Mouse (Mus musculus): ENCODE data around the gene Soat1. TPM values are rescaled to one million over a fixed set of nuclear protein-coding genes. Genes with fewer than 3 reads are reported as not detected.

Soat1 gene
- polyA plus RNA-seq, 1 experiment: 26.0 TPM

DNA sequence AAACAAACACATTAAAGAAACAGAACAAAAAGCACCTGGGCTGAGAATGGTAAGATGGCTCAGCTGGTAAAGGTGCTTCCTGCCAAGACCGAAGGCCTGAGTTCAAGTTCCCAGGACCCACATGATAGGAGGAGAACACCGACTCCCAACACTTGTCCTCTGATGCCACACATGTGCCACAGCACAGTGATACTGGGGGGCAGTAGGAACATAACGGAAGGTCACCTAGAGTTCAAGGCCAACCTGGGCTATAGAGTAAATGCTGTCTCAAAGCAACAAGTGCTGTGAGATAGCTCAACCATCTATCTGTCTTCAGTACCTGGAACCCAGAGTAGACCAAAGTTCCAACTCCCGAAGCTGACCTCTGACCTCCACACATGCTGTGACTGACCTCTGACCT is 13.9 kb downstream of the Soat1 start:
- Histone ChIP-seq H3K4me3 (ENCODE audit: extremely low read depth, insufficient read depth, insufficient read length) (0 out of 2 replicates have a peak overlapping the region, but pooled peaks have one; percentile 2), H3K36me3 (ENCODE audit: control insufficient read depth, insufficient read depth, low read length) (peaks cover 6% of the 10 kb centered on the region), H3K27ac (ENCODE audit: insufficient read depth, low read length) (peak overlapping the region; percentile 77), H3K27me3 (ENCODE audit: control insufficient read depth, insufficient read depth, low read length) (no peaks in the 10 kb centered on the region), H3K4me1 (ENCODE audit: control insufficient read depth, insufficient read depth, insufficient read length) (peaks cover 11% of the 10 kb centered on the region; the same call in 1 of the 2 replicates)
- no peak for DNase-seq (ENCODE audit: low read depth in 1 of 2, low spot score in 2 of 2)
- TF ChIP-seq CTCF (IDR thresholded peaks at IDR 0.05; ENCODE audit: extremely low read depth, insufficient read depth, insufficient read length, insufficient replicate concordance) (no peak), POLR2A (IDR thresholded peaks at IDR 0.05; ENCODE audit: low read depth, low read length) (no peak)
- 82% methylated on average over 4 of the region's 4 CpGs for WGBS

DNA sequence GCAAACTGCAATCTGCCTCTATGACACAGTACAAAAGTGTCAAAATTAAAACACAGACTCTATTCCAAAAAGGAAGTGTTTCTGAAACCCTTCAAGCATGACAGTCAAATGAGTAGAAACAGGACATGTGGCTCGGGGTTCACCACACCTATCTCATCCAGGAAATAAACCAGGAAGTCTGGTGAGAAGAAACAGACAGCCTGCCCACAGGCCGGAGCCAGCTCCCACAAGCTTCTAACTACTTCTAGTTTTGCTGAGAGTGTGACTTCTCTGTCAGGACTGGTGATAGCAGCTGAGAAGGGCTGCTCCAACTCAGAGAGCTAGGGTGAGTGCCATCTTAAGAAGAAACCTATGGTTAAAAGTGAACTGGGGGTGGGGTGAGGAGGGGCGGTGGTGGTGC is 14.4 kb downstream of the Soat1 start:
- peaks cover 11% of the 10 kb centered on the region; the same call in 1 of the 2 replicates for H3K4me1 ChIP-seq (ENCODE audit: control insufficient read depth, insufficient read depth, insufficient read length)
- no peaks in the 10 kb centered on the region for H3K27me3 ChIP-seq (ENCODE audit: control insufficient read depth, insufficient read depth, low read length)
- WGBS: 18% methylated on average over 3 of the region's 3 CpGs
- no peak; the same call in 1 of the 2 replicates for TF ChIP-seq POLR2A (IDR thresholded peaks at IDR 0.05; ENCODE audit: low read depth, low read length)
- no peak for TF ChIP-seq CTCF (IDR thresholded peaks at IDR 0.05; ENCODE audit: extremely low read depth, insufficient read depth, insufficient read length, insufficient replicate concordance)
- DNase-seq (ENCODE audit: low read depth in 1 of 2, low spot score in 2 of 2): peak; percentile 64 to 65
- no peak overlapping the region for H3K4me3 ChIP-seq (ENCODE audit: extremely low read depth, insufficient read depth, insufficient read length)
- peaks cover 6% of the 10 kb centered on the region for H3K36me3 ChIP-seq (ENCODE audit: control insufficient read depth, insufficient read depth, low read length)
- H3K27ac ChIP-seq (ENCODE audit: insufficient read depth, low read length): peak overlapping the region; percentile 77

DNA sequence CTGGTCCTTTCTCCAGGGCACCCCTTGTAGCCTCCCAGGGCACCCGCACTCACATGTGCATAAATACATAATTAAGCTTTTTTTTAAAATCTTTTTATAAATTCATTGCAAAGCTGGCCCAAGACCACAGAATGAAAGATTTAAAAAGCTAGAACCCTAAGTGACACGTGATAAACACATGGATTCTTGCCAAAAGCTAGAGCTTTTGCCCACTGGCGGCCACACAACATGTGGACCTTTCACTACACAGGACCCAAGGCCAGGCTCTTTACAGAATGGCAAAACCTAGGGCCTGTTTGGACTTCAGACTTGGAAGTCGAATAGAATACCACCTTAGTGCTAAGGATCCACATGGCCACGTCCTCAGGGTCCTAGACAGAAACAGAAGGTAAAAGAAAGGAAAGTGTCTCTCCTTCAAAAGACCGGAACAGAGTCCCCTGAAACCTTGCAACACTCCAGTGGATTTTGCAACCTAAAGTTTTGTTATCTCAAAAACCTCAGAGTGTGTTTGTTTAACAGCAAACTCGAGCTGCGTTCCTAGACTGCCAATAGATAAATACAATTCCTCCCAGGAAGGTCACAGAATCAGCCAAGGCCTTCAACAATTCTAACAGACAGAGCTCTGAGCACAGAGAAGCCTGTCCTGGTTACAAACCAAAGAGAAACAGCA is 15.6 kb downstream of the Soat1 start:
- no peaks in the 10 kb centered on the region for H3K27me3 ChIP-seq (ENCODE audit: control insufficient read depth, insufficient read depth, low read length)
- H3K4me1 ChIP-seq (ENCODE audit: control insufficient read depth, insufficient read depth, insufficient read length): peaks cover 11% of the 10 kb centered on the region; the same call in 1 of the 2 replicates
- TF ChIP-seq POLR2A (IDR thresholded peaks at IDR 0.05; ENCODE audit: low read depth, low read length) (no peak), CTCF (IDR thresholded peaks at IDR 0.05; ENCODE audit: extremely low read depth, insufficient read depth, insufficient read length, insufficient replicate concordance) (no peak)
- H3K27ac ChIP-seq (ENCODE audit: insufficient read depth, low read length): 0 out of 2 replicates have a peak overlapping the region, but pooled peaks have one; percentile 54
- WGBS: 62% methylated on average over 8 of the region's 8 CpGs
- no peak for DNase-seq (ENCODE audit: low read depth in 1 of 2, low spot score in 2 of 2)
- H3K36me3 ChIP-seq (ENCODE audit: control insufficient read depth, insufficient read depth, low read length): peaks cover 8% of the 10 kb centered on the region
- H3K4me3 ChIP-seq (ENCODE audit: extremely low read depth, insufficient read depth, insufficient read length): no peak overlapping the region

DNA sequence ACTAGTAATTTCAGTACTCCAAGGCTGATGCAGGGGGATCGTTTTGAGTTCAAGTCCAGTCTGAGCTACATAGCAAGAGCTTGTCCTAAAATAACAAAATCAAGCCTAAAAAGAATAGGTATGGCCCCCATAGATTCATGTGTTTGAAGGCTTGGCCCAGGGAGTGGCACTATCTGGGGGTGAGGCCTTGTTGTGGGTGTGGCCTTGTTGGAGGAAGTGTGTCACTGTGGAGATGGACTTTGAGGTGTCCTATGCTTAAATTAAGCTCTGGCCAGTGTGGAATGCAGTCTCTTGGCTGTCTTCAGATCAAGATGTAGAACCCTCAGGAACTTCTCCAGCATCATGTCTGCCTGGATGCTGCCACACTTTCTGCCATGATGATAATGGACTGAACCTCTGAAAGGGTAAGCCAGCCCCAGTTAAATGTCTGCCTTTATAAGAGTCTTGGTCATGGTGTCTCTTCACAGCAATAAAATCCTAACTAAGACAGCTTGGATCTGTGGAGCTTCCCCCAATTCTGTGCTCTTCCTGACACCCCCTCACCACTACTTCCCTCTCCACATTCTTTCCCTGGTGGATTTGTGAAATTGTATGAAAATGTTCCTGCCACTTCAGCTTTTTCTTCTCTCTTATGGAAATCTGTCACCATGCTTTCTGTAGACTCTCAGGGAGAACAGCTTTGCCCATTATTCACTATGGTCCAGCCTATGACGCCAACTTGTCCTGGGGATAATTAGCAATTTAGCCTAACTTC is 18.9 kb downstream of the Soat1 start:
- Histone ChIP-seq H3K27me3 (ENCODE audit: control insufficient read depth, insufficient read depth, low read length) (no peaks in the 10 kb centered on the region), H3K36me3 (ENCODE audit: control insufficient read depth, insufficient read depth, low read length) (peaks cover 6% of the 10 kb centered on the region), H3K4me1 (ENCODE audit: control insufficient read depth, insufficient read depth, insufficient read length) (peaks cover 8% of the 10 kb centered on the region; the same call in 1 of the 2 replicates), H3K4me3 (ENCODE audit: extremely low read depth, insufficient read depth, insufficient read length) (no peak overlapping the region), H3K27ac (ENCODE audit: insufficient read depth, low read length) (no peak overlapping the region)
- no peak for DNase-seq (ENCODE audit: low read depth in 1 of 2, low spot score in 2 of 2)
- TF ChIP-seq CTCF (IDR thresholded peaks at IDR 0.05; ENCODE audit: extremely low read depth, insufficient read depth, insufficient read length, insufficient replicate concordance) (no peak), POLR2A (IDR thresholded peaks at IDR 0.05; ENCODE audit: low read depth, low read length) (no peak)
- WGBS: 87% methylated on average over 2 of the region's 2 CpGs

DNA sequence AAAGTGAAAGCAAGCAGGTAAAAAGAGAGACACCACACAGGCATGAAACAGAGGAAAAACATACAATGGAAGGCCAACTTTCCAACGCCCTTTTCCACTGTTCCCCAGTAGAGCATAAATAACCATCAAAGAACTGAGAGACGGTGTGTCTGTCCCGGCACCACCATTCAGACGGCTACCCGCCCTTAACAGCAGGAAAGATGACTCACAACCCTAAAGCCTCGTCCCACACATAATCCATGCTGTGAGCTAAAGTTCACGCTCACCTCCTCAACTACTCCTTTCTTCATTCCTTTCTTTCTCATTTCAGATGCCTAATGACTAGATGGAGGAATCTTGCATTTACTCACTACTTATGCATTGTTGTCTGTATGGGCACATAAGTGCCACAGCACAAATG is 19.7 kb downstream of the Soat1 start:
- TF ChIP-seq POLR2A (IDR thresholded peaks at IDR 0.05; ENCODE audit: low read depth, low read length) (no peak), CTCF (IDR thresholded peaks at IDR 0.05; ENCODE audit: extremely low read depth, insufficient read depth, insufficient read length, insufficient replicate concordance) (no peak)
- DNase-seq (ENCODE audit: low read depth in 1 of 2, low spot score in 2 of 2): no peak

DNA sequence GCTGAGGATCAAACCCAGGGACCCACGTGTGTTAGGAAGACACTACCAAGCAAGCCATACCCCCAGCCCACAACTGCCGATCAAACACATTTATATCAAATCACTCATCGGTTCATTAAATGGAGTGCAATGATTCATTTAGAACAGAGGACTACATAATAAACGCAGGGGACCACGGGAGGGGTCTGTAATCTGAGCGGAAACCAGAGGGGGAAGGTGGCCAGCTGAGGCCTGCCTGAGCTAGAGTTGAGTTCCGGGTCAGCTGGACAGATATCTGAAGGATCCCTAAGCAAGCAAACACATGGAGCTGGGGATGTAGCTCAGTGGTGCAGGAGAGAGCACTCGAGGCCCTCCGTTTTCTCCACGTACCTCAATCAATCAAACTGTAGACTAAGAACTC is 20.3 kb downstream of the Soat1 start:
- no peak for TF ChIP-seq POLR2A (IDR thresholded peaks at IDR 0.05; ENCODE audit: low read depth, low read length)
- no peak for TF ChIP-seq CTCF (IDR thresholded peaks at IDR 0.05; ENCODE audit: extremely low read depth, insufficient read depth, insufficient read length, insufficient replicate concordance)
- 88% methylated on average over 10 of the region's 10 CpGs for WGBS
- Histone ChIP-seq H3K4me3 (ENCODE audit: extremely low read depth, insufficient read depth, insufficient read length) (no peak overlapping the region), H3K27ac (ENCODE audit: insufficient read depth, low read length) (no peak overlapping the region), H3K4me1 (ENCODE audit: control insufficient read depth, insufficient read depth, insufficient read length) (peaks cover 5% of the 10 kb centered on the region; the same call in 1 of the 2 replicates), H3K27me3 (ENCODE audit: control insufficient read depth, insufficient read depth, low read length) (no peaks in the 10 kb centered on the region), H3K36me3 (ENCODE audit: control insufficient read depth, insufficient read depth, low read length) (peaks cover 6% of the 10 kb centered on the region)
- no peak for DNase-seq (ENCODE audit: low read depth in 1 of 2, low spot score in 2 of 2)

More for the DNA sequence above, 19.7 kb downstream of the Soat1 start:
- H3K4me3 ChIP-seq (ENCODE audit: extremely low read depth, insufficient read depth, insufficient read length): no peak overlapping the region
- H3K27me3 ChIP-seq (ENCODE audit: control insufficient read depth, insufficient read depth, low read length): no peaks in the 10 kb centered on the region
- peaks cover 6% of the 10 kb centered on the region for H3K36me3 ChIP-seq (ENCODE audit: control insufficient read depth, insufficient read depth, low read length)
- no peak overlapping the region for H3K27ac ChIP-seq (ENCODE audit: insufficient read depth, low read length)
- H3K4me1 ChIP-seq (ENCODE audit: control insufficient read depth, insufficient read depth, insufficient read length): peaks cover 7% of the 10 kb centered on the region; the same call in 1 of the 2 replicates
- WGBS: 78% methylated on average over 7 of the region's 7 CpGs

Data from spleen, adult 2 months (tissue).